ENCODE assay signal across 14 mouse cellular contexts in the genomic region with DNA sequence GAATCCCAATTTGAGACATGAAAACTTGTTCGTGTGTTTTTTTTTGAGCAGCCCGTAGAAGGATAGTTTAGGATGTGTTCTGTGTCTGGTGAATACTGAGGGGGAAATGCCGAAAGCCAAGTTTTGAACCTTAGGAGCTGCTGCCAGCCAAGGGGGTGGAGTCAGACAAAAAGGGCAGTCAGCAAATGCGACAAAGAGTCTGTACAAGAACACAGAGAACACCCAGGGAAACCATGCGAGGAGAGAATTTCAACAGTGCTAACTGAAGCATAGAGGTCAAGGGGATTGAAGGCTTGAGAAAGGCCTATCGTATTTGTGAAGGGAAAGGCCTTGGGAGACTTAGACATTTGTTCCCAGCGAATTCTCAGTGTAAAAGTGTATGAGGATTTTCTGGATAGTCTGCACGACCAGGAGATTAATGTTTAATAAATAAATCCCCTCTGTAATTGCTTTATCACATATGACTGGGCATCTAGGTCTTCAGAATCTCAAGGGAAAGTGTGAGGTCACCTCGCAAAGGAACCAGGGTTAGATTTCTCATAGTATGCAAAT.
DNase-seq lines count a peak whose midpoint lies in the region; ATAC-seq and TF ChIP-seq lines count a peak whose summit lies in the region.
"Had no signal": no experiment of that assay in that cellular context is flagged by ENCODE, and none has a peak within 500 bp of the region (broad histone marks: within the 10 kb centered on the region; RNA-seq: fewer than 3 reads in every experiment).

No protein-coding gene starts in this region.

- WGBS in midbrain, embryonic 16.5 days = 54% methylated on average over 9 of the region's 9 CpGs
- 56% methylated on average over 9 of the region's 9 CpGs for WGBS in midbrain, embryonic 14.5 days
- WGBS in kidney, adult 2 months = 32% methylated on average over 9 of the region's 9 CpGs

- no peaks in the 10 kb centered on the region for H3K4me1 ChIP-seq in midbrain, embryonic 16.5 days (ENCODE audit: control insufficient read depth, insufficient read depth, low read length)
- H3K4me1 ChIP-seq in midbrain, embryonic 14.5 days (ENCODE audit: control insufficient read depth, insufficient read depth, low read length) = no peaks in the 10 kb centered on the region
- peaks cover 10% of the 10 kb centered on the region; the same call in 1 of the 2 replicates for H3K4me1 ChIP-seq in kidney, adult 2 months (ENCODE audit: control insufficient read depth, insufficient read depth, low read length)

- no peak overlapping the region for H3K9ac ChIP-seq in midbrain, embryonic 16.5 days (ENCODE audit: low read depth, low read length)
- H3K9ac ChIP-seq in midbrain, embryonic 14.5 days (replicated peaks; ENCODE audit: low read length) = no peak overlapping the region
- H3K9ac ChIP-seq: liver, embryonic 14.5 days had no signal

- H3K36me3 ChIP-seq in midbrain, embryonic 16.5 days (ENCODE audit: control insufficient read depth, insufficient read depth, low read length) = no peaks in the 10 kb centered on the region
- no peaks in the 10 kb centered on the region for H3K36me3 ChIP-seq in midbrain, embryonic 14.5 days (ENCODE audit: control insufficient read depth, insufficient read depth, low read length)
- no peaks in the 10 kb centered on the region for H3K36me3 ChIP-seq in kidney, adult 2 months (ENCODE audit: control insufficient read depth, insufficient read depth, low read length)

- 0 out of 2 replicates have a peak overlapping the region, but pooled peaks have one; percentile 13 for H3K27ac ChIP-seq in midbrain, embryonic 16.5 days (ENCODE audit: low read length)
- H3K27ac ChIP-seq in midbrain, embryonic 14.5 days (replicated peaks; ENCODE audit: low read depth, low read length) = no peak overlapping the region
- peak overlapping the region; percentile 66 for H3K27ac ChIP-seq in kidney, adult 2 months (ENCODE audit: insufficient read depth, low read depth, low read length)
- H3K27ac ChIP-seq: liver, embryonic 14.5 days; macrophage had no signal

- ATAC-seq in midbrain, embryonic 16.5 days = peak; percentile 32; the same call in 1 of the 2 replicates
- ATAC-seq in midbrain, embryonic 14.5 days (ENCODE audit: low FRiP score, low TSS enrichment) = no peak

- no peak overlapping the region for H3K4me3 ChIP-seq in midbrain, embryonic 16.5 days (ENCODE audit: low read depth, low read length)
- H3K4me3 ChIP-seq in midbrain, embryonic 14.5 days (replicated peaks; ENCODE audit: low read depth, low read length) = no peak overlapping the region
- H3K4me3 ChIP-seq in kidney, adult 2 months (ENCODE audit: insufficient read depth, low read depth, low read length) = no peak overlapping the region

- peak; percentile 17 for DNase-seq in gastrocnemius, postnatal 25 days
- DNase-seq in gastrocnemius, postnatal 4 days (ENCODE audit: low spot score in 2 of 2) = no peak
- DNase-seq in midbrain, embryonic 14.5 days = no peak
- DNase-seq in kidney, adult 2 months = peak; percentile 93
- peak; percentile 40 to 63 for DNase-seq in layer of hippocampus, adult 8-10 months (ENCODE audit: low spot score in 2 of 2)
- DNase-seq in spleen, adult 12 weeks (ENCODE audit: low spot score) = no peak
- no peak for DNase-seq in left cerebral cortex, adult 18-20 months (ENCODE audit: low spot score in 2 of 2)
- DNase-seq: gastrocnemius, postnatal 36 days; heart, postnatal 14 days; right cerebral cortex, postnatal 25 days had no signal

- no peaks in the 10 kb centered on the region for H3K9me3 ChIP-seq in midbrain, embryonic 16.5 days (replicated peaks; ENCODE audit: control insufficient read depth, low read length, poor library complexity, severe bottlenecking)
- no peaks in the 10 kb centered on the region for H3K9me3 ChIP-seq in midbrain, embryonic 14.5 days (ENCODE audit: control insufficient read depth, low read length)

- no peak for TF ChIP-seq CTCF in kidney, adult 2 months (conservative IDR thresholded peaks at IDR 0.05; ENCODE audit: insufficient read depth, insufficient read length, low read depth, low read length)

- TF ChIP-seq POLR2A in kidney, adult 2 months (IDR thresholded peaks at IDR 0.05; ENCODE audit: low read depth, low read length) = no peak

- no peaks in the 10 kb centered on the region for H3K27me3 ChIP-seq in midbrain, embryonic 16.5 days (ENCODE audit: control insufficient read depth, insufficient read depth, low read depth, low read length)
- no peaks in the 10 kb centered on the region for H3K27me3 ChIP-seq in midbrain, embryonic 14.5 days (ENCODE audit: control insufficient read depth, insufficient read depth, low read length)
- no peaks in the 10 kb centered on the region for H3K27me3 ChIP-seq in kidney, adult 2 months (replicated peaks; ENCODE audit: control insufficient read depth, insufficient read depth, low read length)
- H3K27me3 ChIP-seq: CH12.LX had no signal

- no peak overlapping the region for H3K4me2 ChIP-seq in midbrain, embryonic 16.5 days (ENCODE audit: low read length)
- no peak overlapping the region for H3K4me2 ChIP-seq in midbrain, embryonic 14.5 days (ENCODE audit: low read length)

Comparison
In these comparisons a context has a peak if more than half of its experiments do, and no peak if none do; other contexts are left out.
1. DNase-seq: peak in gastrocnemius, postnatal 25 days (single experiment), kidney, adult 2 months (single experiment) and layer of hippocampus, adult 8-10 months (2 of 2); none in gastrocnemius, postnatal 4 days (0 of 2), midbrain, embryonic 14.5 days (single experiment), spleen, adult 12 weeks (single experiment) and left cerebral cortex, adult 18-20 months (0 of 2).